In genomic region chr4:154410559-154410958, GRCm38 (mm10) we compare ENCODE assay signal across 16 mouse cellular contexts.
A peak's percentile ranks its signal among the peaks of the same experiment; 100 is the strongest.
DNase-seq lines count a peak whose midpoint lies in the region; ATAC-seq and TF ChIP-seq lines count a peak whose summit lies in the region.
"Had no signal": no experiment of that assay in that cellular context is flagged by ENCODE, and none has a peak within 500 bp of the region (broad histone marks: within the 10 kb centered on the region; RNA-seq: fewer than 3 reads in every experiment).

No protein-coding gene starts in this region.

- H3K4me2 ChIP-seq in forebrain, embryonic 13.5 days = no peak overlapping the region
- H3K4me2 ChIP-seq in hindbrain, embryonic 13.5 days = no peak overlapping the region
- no peak overlapping the region for H3K4me2 ChIP-seq in hindbrain, embryonic 12.5 days (replicated peaks)
- H3K4me2 ChIP-seq in midbrain, embryonic 16.5 days (ENCODE audit: low read length) = no peak overlapping the region

- H3K4me1 ChIP-seq in forebrain, embryonic 10.5 days = peaks cover 84% of the 10 kb centered on the region
- H3K4me1 ChIP-seq in forebrain, embryonic 13.5 days = peaks cover 50% of the 10 kb centered on the region
- H3K4me1 ChIP-seq in hindbrain, embryonic 13.5 days (replicated peaks) = peaks cover 47% of the 10 kb centered on the region
- H3K4me1 ChIP-seq in hindbrain, embryonic 12.5 days = peaks cover 50% of the 10 kb centered on the region
- H3K4me1 ChIP-seq in midbrain, embryonic 10.5 days = peaks cover 66% of the 10 kb centered on the region
- H3K4me1 ChIP-seq in midbrain, embryonic 16.5 days (ENCODE audit: control insufficient read depth, insufficient read depth, low read length) = peaks cover 6% of the 10 kb centered on the region; the same call in 1 of the 2 replicates

- no peak overlapping the region for H3K4me3 ChIP-seq in forebrain, embryonic 10.5 days
- no peak overlapping the region for H3K4me3 ChIP-seq in forebrain, embryonic 13.5 days
- H3K4me3 ChIP-seq in hindbrain, embryonic 13.5 days = no peak overlapping the region
- H3K4me3 ChIP-seq in hindbrain, embryonic 12.5 days = no peak overlapping the region
- H3K4me3 ChIP-seq in midbrain, embryonic 10.5 days = no peak overlapping the region
- H3K4me3 ChIP-seq in midbrain, embryonic 16.5 days (ENCODE audit: low read depth, low read length) = no peak overlapping the region
- no peak overlapping the region for H3K4me3 ChIP-seq in layer of hippocampus, adult 2 months

- H3K9ac ChIP-seq in forebrain, embryonic 13.5 days = no peak overlapping the region
- no peak overlapping the region for H3K9ac ChIP-seq in hindbrain, embryonic 13.5 days
- H3K9ac ChIP-seq in hindbrain, embryonic 12.5 days = no peak overlapping the region
- no peak overlapping the region for H3K9ac ChIP-seq in midbrain, embryonic 16.5 days (ENCODE audit: low read depth, low read length)

- peaks cover 69% of the 10 kb centered on the region for H3K27me3 ChIP-seq in forebrain, embryonic 10.5 days (ENCODE audit: poor library complexity, severe bottlenecking)
- H3K27me3 ChIP-seq in forebrain, embryonic 13.5 days = peaks cover 39% of the 10 kb centered on the region
- peaks cover 87% of the 10 kb centered on the region for H3K27me3 ChIP-seq in hindbrain, embryonic 13.5 days
- H3K27me3 ChIP-seq in hindbrain, embryonic 12.5 days = peaks cover 41% of the 10 kb centered on the region
- peaks cover 84% of the 10 kb centered on the region for H3K27me3 ChIP-seq in midbrain, embryonic 10.5 days (ENCODE audit: low read depth, poor library complexity, severe bottlenecking)
- no peaks in the 10 kb centered on the region; the same call in 1 of the 2 replicates for H3K27me3 ChIP-seq in midbrain, embryonic 16.5 days (ENCODE audit: control insufficient read depth, insufficient read depth, low read depth, low read length)

- no peaks in the 10 kb centered on the region; the same call in 1 of the 2 replicates for H3K36me3 ChIP-seq in forebrain, embryonic 10.5 days (replicated peaks)
- H3K36me3 ChIP-seq in forebrain, embryonic 13.5 days (ENCODE audit: poor library complexity, severe bottlenecking) = no peaks in the 10 kb centered on the region; the same call in 1 of the 2 replicates
- no peaks in the 10 kb centered on the region for H3K36me3 ChIP-seq in hindbrain, embryonic 13.5 days
- H3K36me3 ChIP-seq in hindbrain, embryonic 12.5 days = no peaks in the 10 kb centered on the region
- no peaks in the 10 kb centered on the region for H3K36me3 ChIP-seq in midbrain, embryonic 10.5 days
- H3K36me3 ChIP-seq in midbrain, embryonic 16.5 days (ENCODE audit: control insufficient read depth, insufficient read depth, low read length) = no peaks in the 10 kb centered on the region

- no peaks in the 10 kb centered on the region for H3K9me3 ChIP-seq in forebrain, embryonic 10.5 days
- H3K9me3 ChIP-seq in forebrain, embryonic 13.5 days (replicated peaks) = no peaks in the 10 kb centered on the region
- no peaks in the 10 kb centered on the region for H3K9me3 ChIP-seq in hindbrain, embryonic 13.5 days
- no peaks in the 10 kb centered on the region for H3K9me3 ChIP-seq in hindbrain, embryonic 12.5 days (replicated peaks)
- H3K9me3 ChIP-seq in midbrain, embryonic 10.5 days (replicated peaks) = no peaks in the 10 kb centered on the region
- no peaks in the 10 kb centered on the region for H3K9me3 ChIP-seq in midbrain, embryonic 16.5 days (replicated peaks; ENCODE audit: control insufficient read depth, low read length, poor library complexity, severe bottlenecking)

- ATAC-seq in forebrain, embryonic 13.5 days = no peak
- ATAC-seq in hindbrain, embryonic 13.5 days (ENCODE audit: low FRiP score) = 0 out of 2 replicates have a peak, but pooled peaks have one; percentile 9
- no peak for ATAC-seq in hindbrain, embryonic 12.5 days (ENCODE audit: low FRiP score)
- no peak for ATAC-seq in midbrain, embryonic 16.5 days
- ATAC-seq: Patski had no signal

- no peak for TF ChIP-seq CTCF in layer of hippocampus, adult 2 months (conservative IDR thresholded peaks at IDR 0.05)

- DNase-seq in forebrain, embryonic 10.5 days (ENCODE audit: extremely low spot score, low spot score) = no peak
- no peak for DNase-seq in midbrain, embryonic 10.5 days (ENCODE audit: low spot score)
- DNase-seq in layer of hippocampus, adult 2 months (ENCODE audit: low spot score in 2 of 2) = no peak
- no peak for DNase-seq in urinary bladder, adult 2 months (ENCODE audit: low spot score)
- DNase-seq: cerebellum, adult 18-20 months; gastrocnemius, postnatal 36 days; kidney, postnatal 4 days; layer of hippocampus, postnatal 36 days; lung, postnatal 14 days; midbrain, embryonic 14.5 days; thymus, postnatal 25 days had no signal

- WGBS in forebrain, embryonic 10.5 days = 67% methylated on average over 8 of the region's 8 CpGs
- 81% methylated on average over 8 of the region's 8 CpGs for WGBS in forebrain, embryonic 13.5 days
- 72% methylated on average over 8 of the region's 8 CpGs for WGBS in hindbrain, embryonic 13.5 days
- 63% methylated on average over 8 of the region's 8 CpGs for WGBS in hindbrain, embryonic 12.5 days
- WGBS in midbrain, embryonic 10.5 days = 74% methylated on average over 8 of the region's 8 CpGs
- WGBS in midbrain, embryonic 16.5 days = 70% methylated on average over 8 of the region's 8 CpGs

- H3K27ac ChIP-seq in forebrain, embryonic 10.5 days = peak overlapping the region; percentile 51
- H3K27ac ChIP-seq in forebrain, embryonic 13.5 days = no peak overlapping the region
- H3K27ac ChIP-seq in hindbrain, embryonic 13.5 days = no peak overlapping the region
- no peak overlapping the region for H3K27ac ChIP-seq in hindbrain, embryonic 12.5 days
- H3K27ac ChIP-seq in midbrain, embryonic 10.5 days (replicated peaks) = 0 out of 2 replicates have a peak overlapping the region, but pooled peaks have one; percentile 5
- no peak overlapping the region for H3K27ac ChIP-seq in midbrain, embryonic 16.5 days (ENCODE audit: low read length)
- H3K27ac ChIP-seq in layer of hippocampus, adult 2 months = no peak overlapping the region; the same call in 1 of the 2 replicates

Comparison
In these comparisons a context has a peak if more than half of its experiments do, and no peak if none do; other contexts are left out.
1. H3K27ac ChIP-seq: peak in forebrain, embryonic 10.5 days (single experiment) and midbrain, embryonic 10.5 days (single experiment); none in forebrain, embryonic 13.5 days (single experiment), hindbrain, embryonic 13.5 days (single experiment), hindbrain, embryonic 12.5 days (single experiment), midbrain, embryonic 16.5 days (single experiment) and layer of hippocampus, adult 2 months (single experiment).